Mouse (Mus musculus): ENCODE results near the gene Myh11. TPM values are rescaled to one million over a fixed set of nuclear protein-coding genes. Genes with fewer than 3 reads are reported as not detected.

Myh11 gene
- polyA plus RNA-seq (2014; fragmentation: Nextera tagmentation; extraction: Ambion mirVana), result 0.18 and 0.26 TPM in 2 replicates

DNA sequence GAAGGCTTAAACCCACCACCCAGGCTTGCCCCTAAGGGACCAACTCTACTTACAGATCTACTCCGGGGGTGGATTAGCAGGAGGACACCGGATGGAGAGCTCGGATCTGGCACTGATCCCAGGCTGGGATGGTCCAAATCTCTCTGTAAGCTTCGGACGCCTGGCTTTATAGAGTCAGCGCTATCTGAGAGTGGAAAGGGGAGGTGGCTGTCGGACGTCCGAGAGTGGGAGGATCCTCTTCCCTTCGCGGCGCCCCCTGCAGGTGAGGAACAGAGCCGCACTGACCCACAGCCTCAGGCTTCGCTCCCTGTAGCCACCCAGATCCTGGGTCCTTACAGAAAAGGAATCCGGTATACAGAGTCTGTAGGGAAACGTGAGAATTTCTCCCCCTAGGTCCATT is at the start of gene Myh11:
Gene Myh11 (minus strand): TSS at position 150 of the 400 bp plus-strand sequence.
- Histone ChIP-seq H3K27me3 (ENCODE audit: control insufficient read depth, insufficient read depth, low read length) (peaks cover 7% of the 10 kb centered on the region), H3K4me3 (ENCODE audit: low read depth, low read length) (no peak within 1 kb of the TSS), H3K9ac (ENCODE audit: low read length) (no peak within 1 kb of the TSS), H3K27ac (ENCODE audit: low read depth, low read length) (no peak within 1 kb of the TSS), H3K4me1 (ENCODE audit: control insufficient read depth, insufficient read depth, low read length) (0 out of 2 replicates have a peak, but pooled peaks cover 2% of the 10 kb centered on the region), H3K9me3 (ENCODE audit: control insufficient read depth, low read length) (no peaks in the 10 kb centered on the region), H3K4me2 (peak within 1 kb of the TSS; percentile 30; the same call in 1 of the 2 replicates), H3K36me3 (ENCODE audit: control insufficient read depth, insufficient read depth, low read length) (no peaks in the 10 kb centered on the region)
- ATAC-seq (ENCODE audit: low FRiP score) (peak; percentile 70), DNase-seq (ENCODE audit: low spot score, missing footprints) (peak; percentile 93)
- 5% methylated on average over 16 of the region's 16 CpGs for WGBS

DNA sequence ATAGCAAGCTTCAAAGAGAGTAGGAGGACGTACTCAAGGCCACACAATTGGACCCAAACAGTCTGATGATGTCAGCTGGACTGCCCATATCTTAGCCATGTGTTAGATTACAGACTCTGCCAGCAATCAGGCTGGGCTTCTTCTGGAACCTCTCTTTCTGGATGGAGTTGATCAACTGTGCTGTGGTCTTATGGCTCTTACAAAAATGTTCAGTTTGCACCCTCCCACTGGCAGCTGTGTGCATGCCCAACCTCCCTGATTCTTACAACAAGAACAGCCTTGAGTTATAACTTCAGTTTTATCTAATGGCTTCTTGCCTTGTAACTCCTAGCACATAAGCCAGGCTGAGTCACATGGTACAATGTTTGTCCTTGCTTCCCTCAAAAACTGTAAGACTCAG is 37.0 kb upstream of the Myh11 start:
- Histone ChIP-seq H3K4me3 (ENCODE audit: low read depth, low read length) (no peak overlapping the region), H3K4me1 (ENCODE audit: control insufficient read depth, insufficient read depth, low read length) (no peaks in the 10 kb centered on the region), H3K36me3 (ENCODE audit: control insufficient read depth, insufficient read depth, low read length) (no peaks in the 10 kb centered on the region), H3K4me2 (no peak overlapping the region), H3K9ac (ENCODE audit: low read length) (no peak overlapping the region), H3K27ac (ENCODE audit: low read depth, low read length) (no peak overlapping the region), H3K9me3 (ENCODE audit: control insufficient read depth, low read length) (no peaks in the 10 kb centered on the region), H3K27me3 (ENCODE audit: control insufficient read depth, insufficient read depth, low read length) (no peaks in the 10 kb centered on the region)
- WGBS, result 48% methylated on average over 1 of the region's 1 CpGs
- ATAC-seq (ENCODE audit: low FRiP score) (no peak), DNase-seq (ENCODE audit: low spot score, missing footprints) (no peak)

DNA sequence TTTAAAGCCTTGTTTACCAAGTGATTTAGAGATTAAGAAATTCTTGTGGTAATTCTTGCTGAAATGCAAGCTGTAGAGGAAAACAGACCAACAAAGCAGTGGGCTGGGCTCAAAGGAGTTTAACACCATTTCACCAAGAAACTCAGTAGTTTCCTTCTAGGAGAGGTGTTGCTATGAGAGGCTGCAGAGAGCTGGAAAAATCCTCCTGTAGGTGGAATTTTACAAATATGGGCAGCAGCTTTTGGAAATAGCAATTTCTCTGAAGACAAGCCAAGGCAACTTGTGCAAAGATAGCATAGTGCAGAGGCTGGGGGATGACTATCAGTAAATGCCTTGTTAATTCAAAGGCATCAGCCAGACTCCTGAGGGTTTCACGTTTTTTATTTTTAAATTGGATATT is 29.3 kb upstream of the Myh11 start:
- 37% methylated on average over 1 of the region's 1 CpGs for WGBS
- Histone ChIP-seq H3K27me3 (ENCODE audit: control insufficient read depth, insufficient read depth, low read length) (no peaks in the 10 kb centered on the region), H3K36me3 (ENCODE audit: control insufficient read depth, insufficient read depth, low read length) (no peaks in the 10 kb centered on the region), H3K27ac (ENCODE audit: low read depth, low read length) (no peak overlapping the region), H3K4me3 (ENCODE audit: low read depth, low read length) (no peak overlapping the region), H3K9me3 (ENCODE audit: control insufficient read depth, low read length) (no peaks in the 10 kb centered on the region), H3K9ac (ENCODE audit: low read length) (no peak overlapping the region), H3K4me2 (no peak overlapping the region), H3K4me1 (ENCODE audit: control insufficient read depth, insufficient read depth, low read length) (peaks cover 9% of the 10 kb centered on the region)
- DNase-seq (ENCODE audit: low spot score, missing footprints) (no peak), ATAC-seq (ENCODE audit: low FRiP score) (no peak)

DNA sequence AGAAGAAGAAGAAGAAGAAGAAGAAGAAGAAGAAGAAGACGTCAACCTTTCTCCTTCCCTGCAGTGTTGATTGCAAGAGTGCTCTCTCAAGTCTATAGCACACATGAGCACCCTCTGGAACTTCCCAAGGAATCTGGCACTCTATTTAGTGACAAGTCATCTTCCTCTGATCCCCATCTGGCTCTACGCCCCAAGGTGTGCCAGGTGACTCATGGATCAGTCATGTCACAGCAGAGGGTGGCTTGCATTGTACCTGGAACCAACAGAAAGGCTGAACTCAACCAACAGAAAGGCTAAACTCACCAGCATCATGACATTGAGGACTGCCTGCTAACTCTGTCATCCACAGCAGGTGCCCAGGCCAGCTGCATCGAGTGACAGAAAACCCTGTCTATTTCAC is 28.5 kb upstream of the Myh11 start:
- H3K4me3 ChIP-seq (ENCODE audit: low read depth, low read length), result no peak overlapping the region
- DNase-seq (ENCODE audit: low spot score, missing footprints) (no peak), ATAC-seq (ENCODE audit: low FRiP score) (no peak)
- H3K4me1 ChIP-seq (ENCODE audit: control insufficient read depth, insufficient read depth, low read length), result peaks cover 9% of the 10 kb centered on the region
- H3K27me3 ChIP-seq (ENCODE audit: control insufficient read depth, insufficient read depth, low read length), result no peaks in the 10 kb centered on the region
- H3K9ac ChIP-seq (ENCODE audit: low read length), result no peak overlapping the region
- no peak overlapping the region for H3K27ac ChIP-seq (ENCODE audit: low read depth, low read length)
- no peaks in the 10 kb centered on the region for H3K36me3 ChIP-seq (ENCODE audit: control insufficient read depth, insufficient read depth, low read length)
- WGBS, result 92% methylated on average over 3 of the region's 3 CpGs
- H3K4me2 ChIP-seq, result no peak overlapping the region
- no peaks in the 10 kb centered on the region for H3K9me3 ChIP-seq (ENCODE audit: control insufficient read depth, low read length)

DNA sequence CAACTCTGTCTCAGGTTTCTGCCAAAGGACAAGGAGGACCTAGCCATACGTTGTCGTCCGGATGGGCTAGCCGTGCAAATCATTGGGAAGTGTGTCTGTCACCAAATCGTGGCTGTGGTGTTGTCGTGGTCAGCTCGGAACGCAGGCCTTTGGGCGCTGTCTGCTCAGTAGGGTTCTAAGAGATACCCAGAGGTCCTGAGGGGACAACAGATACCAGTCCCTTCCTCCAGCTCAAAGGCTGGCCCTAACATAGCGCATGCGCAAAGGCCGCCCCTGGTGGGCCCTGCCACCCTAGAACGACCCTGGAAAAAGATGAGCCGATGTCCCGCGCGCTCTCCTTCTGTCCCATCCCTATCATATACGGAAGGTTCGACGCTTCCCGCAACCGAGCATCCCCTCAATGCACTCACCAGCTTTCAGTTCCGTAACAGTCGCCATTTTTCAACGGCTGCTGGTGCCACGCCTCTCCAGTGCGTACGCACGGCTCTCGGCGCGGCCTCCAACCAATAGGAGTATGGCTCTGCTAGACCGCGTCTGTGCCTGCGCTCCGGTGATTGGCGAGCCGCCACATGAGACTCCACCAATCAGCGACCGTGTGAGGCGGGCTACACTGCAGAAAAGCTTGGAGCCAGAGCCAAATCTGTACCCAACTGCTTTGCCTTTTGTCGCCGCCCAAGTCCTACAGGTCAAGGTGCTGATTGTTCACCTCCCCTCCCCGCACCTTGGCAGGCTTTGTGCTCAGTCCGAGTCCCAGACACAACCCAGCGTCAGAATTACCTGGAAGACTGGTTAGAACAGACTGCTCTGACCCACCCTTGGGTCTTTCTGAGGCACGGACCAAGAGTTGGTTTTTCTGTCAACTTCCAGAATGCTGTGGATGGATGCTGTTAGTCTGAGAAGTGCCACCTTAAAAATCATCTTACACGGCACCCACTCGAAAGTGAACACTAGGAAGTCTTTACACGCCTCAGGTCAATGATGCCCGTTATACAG is 26.0 kb upstream of the Myh11 start, which contains the start of gene Fopnl:
Gene Fopnl (minus strand): TSS at position 522 of the 993 bp plus-strand sequence.
- WGBS, result 5% methylated on average over 51 of the region's 51 CpGs
- H3K27ac ChIP-seq (ENCODE audit: low read depth, low read length), result peak within 1 kb of the TSS; percentile 72
- DNase-seq (ENCODE audit: low spot score, missing footprints), result peak; percentile 98

DNA sequence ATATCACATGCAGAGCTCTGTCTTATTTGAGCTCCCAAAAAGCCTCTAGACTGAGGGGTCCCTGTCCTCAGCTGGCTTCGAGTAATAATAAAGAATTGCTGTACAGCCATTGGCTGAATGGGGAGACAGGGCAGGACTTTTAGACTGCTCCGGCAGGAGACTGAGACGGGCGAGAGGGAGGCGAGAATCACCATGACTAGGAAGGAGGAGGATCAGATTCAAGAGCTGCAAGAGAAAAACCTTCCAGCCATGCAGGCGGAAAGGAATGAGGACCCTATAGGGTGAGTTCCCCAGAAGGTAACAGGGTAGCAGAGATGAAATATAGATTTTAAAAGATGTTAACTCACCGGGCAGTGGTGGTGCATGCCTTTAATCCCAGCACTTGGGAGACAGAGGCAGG is 21.7 kb upstream of the Myh11 start:
- H3K36me3 ChIP-seq (ENCODE audit: control insufficient read depth, insufficient read depth, low read length), result peaks cover 2% of the 10 kb centered on the region; the same call in 1 of the 2 replicates
- H3K9me3 ChIP-seq (ENCODE audit: control insufficient read depth, low read length), result no peaks in the 10 kb centered on the region
- H3K27ac ChIP-seq (ENCODE audit: low read depth, low read length), result no peak overlapping the region
- H3K4me1 ChIP-seq (ENCODE audit: control insufficient read depth, insufficient read depth, low read length), result peaks cover 9% of the 10 kb centered on the region
- no peak overlapping the region for H3K9ac ChIP-seq (ENCODE audit: low read length)
- no peak overlapping the region for H3K4me2 ChIP-seq
- no peak overlapping the region for H3K4me3 ChIP-seq (ENCODE audit: low read depth, low read length)
- DNase-seq (ENCODE audit: low spot score, missing footprints) (peak; percentile 28), ATAC-seq (ENCODE audit: low FRiP score) (no peak)
- 92% methylated on average over 7 of the region's 7 CpGs for WGBS
- no peaks in the 10 kb centered on the region for H3K27me3 ChIP-seq (ENCODE audit: control insufficient read depth, insufficient read depth, low read length)

More for the DNA sequence above, 26.0 kb upstream of the Myh11 start, which contains the start of gene Fopnl:
- H3K4me3 ChIP-seq (ENCODE audit: low read depth, low read length), result peak within 1 kb of the TSS; percentile 74
- no peaks in the 10 kb centered on the region for H3K9me3 ChIP-seq (ENCODE audit: control insufficient read depth, low read length)
- peak; percentile 100 for ATAC-seq (ENCODE audit: low FRiP score)
- peak within 1 kb of the TSS; percentile 75 for H3K4me2 ChIP-seq
- H3K4me1 ChIP-seq (ENCODE audit: control insufficient read depth, insufficient read depth, low read length), result peaks cover 9% of the 10 kb centered on the region
- no peaks in the 10 kb centered on the region; the same call in 1 of the 2 replicates for H3K36me3 ChIP-seq (ENCODE audit: control insufficient read depth, insufficient read depth, low read length)
- H3K9ac ChIP-seq (ENCODE audit: low read length), result peak within 1 kb of the TSS; percentile 86
- no peaks in the 10 kb centered on the region for H3K27me3 ChIP-seq (ENCODE audit: control insufficient read depth, insufficient read depth, low read length)

DNA sequence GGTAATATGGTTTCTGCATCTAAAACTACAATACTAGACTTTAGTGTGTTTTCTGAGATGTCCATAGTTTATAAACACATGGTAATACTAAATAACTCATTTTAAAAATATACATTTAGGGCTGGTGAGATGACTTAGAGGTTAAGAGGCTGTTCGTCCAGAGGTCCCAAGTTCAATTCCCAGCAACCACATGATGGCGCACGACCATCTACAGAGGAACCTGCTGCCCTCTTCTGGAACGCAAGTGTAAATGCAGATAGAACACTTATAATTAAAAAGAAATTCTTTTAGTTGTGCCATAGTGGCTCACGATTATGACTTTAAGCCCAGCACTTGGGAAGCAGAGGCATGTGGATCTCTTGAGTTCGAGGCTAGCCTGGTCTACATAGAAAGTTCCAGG is 20.2 kb upstream of the Myh11 start:
- Histone ChIP-seq H3K9me3 (ENCODE audit: control insufficient read depth, low read length) (no peaks in the 10 kb centered on the region), H3K9ac (ENCODE audit: low read length) (no peak overlapping the region), H3K4me1 (ENCODE audit: control insufficient read depth, insufficient read depth, low read length) (peaks cover 8% of the 10 kb centered on the region), H3K27ac (ENCODE audit: low read depth, low read length) (no peak overlapping the region), H3K4me3 (ENCODE audit: low read depth, low read length) (no peak overlapping the region), H3K36me3 (ENCODE audit: control insufficient read depth, insufficient read depth, low read length) (peaks cover 2% of the 10 kb centered on the region; the same call in 1 of the 2 replicates), H3K27me3 (ENCODE audit: control insufficient read depth, insufficient read depth, low read length) (no peaks in the 10 kb centered on the region), H3K4me2 (no peak overlapping the region)
- ATAC-seq (ENCODE audit: low FRiP score), result no peak
- DNase-seq (ENCODE audit: low spot score, missing footprints), result peak; percentile 81
- 49% methylated on average over 6 of the region's 6 CpGs for WGBS

DNA sequence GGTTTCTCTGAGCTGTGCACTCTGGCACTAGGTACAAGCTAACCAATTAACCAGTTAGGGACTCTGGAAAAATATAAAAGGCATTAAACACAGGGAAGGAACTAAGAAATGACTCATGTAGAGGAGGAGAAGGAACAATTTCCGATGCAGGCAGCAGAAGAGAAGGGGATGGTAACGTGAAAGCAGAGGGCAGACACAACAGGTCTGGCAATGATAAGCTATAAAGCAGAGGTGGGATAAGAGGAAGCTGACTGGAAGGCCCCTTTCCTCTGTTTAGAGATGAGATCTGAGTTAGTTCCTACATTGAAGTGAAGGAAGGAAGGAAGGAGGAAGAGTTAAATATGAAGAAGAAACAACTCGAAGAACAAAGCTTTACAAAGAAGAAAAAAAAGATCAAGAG is 18.7 kb upstream of the Myh11 start:
- Histone ChIP-seq H3K36me3 (ENCODE audit: control insufficient read depth, insufficient read depth, low read length) (peaks cover 2% of the 10 kb centered on the region; the same call in 1 of the 2 replicates), H3K4me1 (ENCODE audit: control insufficient read depth, insufficient read depth, low read length) (no peaks in the 10 kb centered on the region), H3K9ac (ENCODE audit: low read length) (no peak overlapping the region), H3K9me3 (ENCODE audit: control insufficient read depth, low read length) (no peaks in the 10 kb centered on the region), H3K4me2 (no peak overlapping the region), H3K4me3 (ENCODE audit: low read depth, low read length) (no peak overlapping the region), H3K27me3 (ENCODE audit: control insufficient read depth, insufficient read depth, low read length) (no peaks in the 10 kb centered on the region), H3K27ac (ENCODE audit: low read depth, low read length) (no peak overlapping the region)
- ATAC-seq (ENCODE audit: low FRiP score) (no peak), DNase-seq (ENCODE audit: low spot score, missing footprints) (no peak)
- WGBS, result 90% methylated on average over 3 of the region's 3 CpGs
